Mouse (Mus musculus) ES-E14 (cell line): ENCODE results near the gene Rflna. TPM values are rescaled to one million over a fixed set of nuclear protein-coding genes. Genes with fewer than 3 reads are reported as not detected.

Experiments used
- DNase-seq: peaks from one replicate; pipeline ENCODE4 v3.0.0-alpha.2; 2013; ENCODE audit warnings: low read depth, low spot score
- H3K27ac ChIP-seq: 2 replicates; pipeline ENCODE4 v1.5.1; 2012; ENCODE audit warnings: low read depth, mild to moderate bottlenecking, low read length, moderate library complexity, mixed read lengths; ENCODE audit not compliant: poor library complexity, insufficient read depth, severe bottlenecking
- H3K36me3 ChIP-seq: 2 replicates; pipeline ENCODE4 v1.6.1; 2012; ENCODE audit warnings: mild to moderate bottlenecking, low read length, moderate library complexity, mixed read lengths; ENCODE audit not compliant: control insufficient read depth, poor library complexity, insufficient read depth, severe bottlenecking
- H3K4me1 ChIP-seq, 2 experiments: fragments of 150-350 bp in 1 of 2; sonication (generic) in 1 of 2; 2 replicates each; pipeline ENCODE4 v1.6.1; 2012; ENCODE audit warnings: low read length in 2 of 2, mild to moderate bottlenecking in 1 of 2, mixed read lengths in 1 of 2; ENCODE audit not compliant: control insufficient read depth in 2 of 2, insufficient read depth in 2 of 2, poor library complexity in 1 of 2
- H3K4me3 ChIP-seq, 2 experiments: fragments of 150-350 bp in 1 of 2; sonication (generic) in 1 of 2; 2 replicates each; pipeline ENCODE4 v1.5.1; 2012; ENCODE audit warnings: low read length in 2 of 2, low read depth in 1 of 2, mild to moderate bottlenecking in 1 of 2, mixed read lengths in 1 of 2; ENCODE audit not compliant: insufficient read depth in 1 of 2, poor library complexity in 1 of 2, severe bottlenecking in 1 of 2
- H3K9ac ChIP-seq: 2 replicates; pipeline ENCODE4 v1.6.1; 2012; ENCODE audit warnings: low read depth, mild to moderate bottlenecking, low read length, mixed read lengths; ENCODE audit not compliant: poor library complexity, insufficient read depth, severe bottlenecking
- H3K9me3 ChIP-seq: fragments of 150-350 bp; sonication (generic); 2 replicates; pipeline ENCODE4 v1.6.1; 2012; ENCODE audit warnings: low read depth, mild to moderate bottlenecking, low read length; ENCODE audit not compliant: control insufficient read depth, insufficient read depth
- CHD2 ChIP-seq: IDR thresholded peaks from 2 replicates; pipeline ENCODE4 v1.6.1; 2014; ENCODE audit warnings: mild to moderate bottlenecking, low read depth, low read length, inconsistent platforms
- HCFC1 ChIP-seq: IDR thresholded peaks from 2 replicates; pipeline ENCODE4 v1.6.1; 2012; ENCODE audit warnings: low read length, inconsistent platforms, borderline replicate concordance; ENCODE audit not compliant: insufficient read depth
- MAFK ChIP-seq: IDR thresholded peaks from 2 replicates; pipeline ENCODE4 v1.6.1; 2014; ENCODE audit warnings: mild to moderate bottlenecking, low read depth, low read length, inconsistent platforms; ENCODE audit not compliant: insufficient read depth
- ZC3H11A ChIP-seq: IDR thresholded peaks from 2 replicates; pipeline ENCODE4 v1.6.1; 2012; ENCODE audit warnings: low read depth, mild to moderate bottlenecking, inconsistent platforms, low read length, borderline replicate concordance
- ZNF384 ChIP-seq: IDR thresholded peaks from 2 replicates; pipeline ENCODE4 v1.6.1; 2012; ENCODE audit warnings: low read depth, low read length, inconsistent platforms
- in situ Hi-C, 2 experiments: fragments of 600-800 bp; cut with MboI; formaldehyde crosslinking; loops; one replicate each; pipeline ENCODE4 v1.15.1; 2025; ENCODE audit warnings: low sequenced_read_pairs in 2 of 2, inconsistent platforms in 1 of 2; ENCODE audit not compliant: unreplicated experiment in 2 of 2
- total RNA-seq: library from RNA; depleted of rRNA; stranded (reverse); fragments of 300-350 nt; gene quantifications from 2 replicates; pipeline ENCODE4 v1.2.3, GENCODE M21; 2012

Gene Rflna
- total RNA-seq, 1 experiment = 1.5 TPM

- peak overlapping the region; percentile 46 to 65; a peak in 3 of 4 replicates for H3K4me3 ChIP-seq
- no peak for DNase-seq
- no peaks in the 10 kb centered on the region for H3K9me3 ChIP-seq
- no peak for TF ChIP-seq ZC3H11A
- TF ChIP-seq MAFK = no peak
- no peak for TF ChIP-seq CHD2
- TF ChIP-seq HCFC1 = no peak
- no peak for TF ChIP-seq ZNF384
- in situ Hi-C loops = loop anchor here in 1 of 2 experiments (5.0 kb wide), 1 partner anchor 99 kb away; no protein-coding TSS in a partner anchor
- peak overlapping the region; percentile 30; the same call in 1 of the 2 replicates for H3K9ac ChIP-seq
- peaks cover 6% of the 10 kb centered on the region; the same call in 1 of the 2 replicates for H3K36me3 ChIP-seq
- peaks cover 0 to 5% of the 10 kb centered on the region in 2 experiments; a peak in 1 of 4 replicates for H3K4me1 ChIP-seq
- H3K27ac ChIP-seq = no peak overlapping the region
Observed at GRCm38 (mm10) chr5:125011628-125012027, 8.6 kb downstream of the Rflna start.

DNA sequence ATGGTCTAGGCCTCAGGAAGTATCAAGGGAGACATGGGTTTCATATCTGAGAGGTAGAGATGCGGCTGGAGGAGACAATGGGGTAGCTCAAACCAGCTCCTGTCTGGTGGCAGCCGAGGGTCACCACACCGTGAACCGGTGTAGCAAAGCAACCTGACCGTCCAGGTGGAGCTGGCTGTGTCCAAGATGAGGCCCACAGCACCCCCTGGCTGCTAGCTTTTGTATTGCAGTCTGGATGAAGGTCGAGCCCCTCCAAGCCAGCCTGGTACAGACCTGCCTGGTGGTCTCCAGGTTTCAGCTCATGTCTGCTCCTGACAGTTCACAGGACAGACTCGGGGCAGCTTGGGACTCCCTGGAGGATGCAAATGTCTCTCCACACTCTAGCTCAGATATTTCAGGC, 11.5 kb downstream of the Rflna start:
- peaks cover 27% of the 10 kb centered on the region; the same call in 1 of the 2 replicates for H3K36me3 ChIP-seq

GRCm38 (mm10) chr5:125015066-125015465, 12.0 kb downstream of the Rflna start:
- Histone ChIP-seq H3K9me3 (no peaks in the 10 kb centered on the region), H3K27ac (no peak overlapping the region), H3K4me1 (peaks cover 0 to 4% of the 10 kb centered on the region in 2 experiments; a peak in 1 of 4 replicates), H3K9ac (no peak overlapping the region), H3K4me3 (no peak overlapping the region), H3K36me3 (peaks cover 27% of the 10 kb centered on the region; the same call in 1 of the 2 replicates)
- no peak for DNase-seq
- TF ChIP-seq CHD2 (no peak), ZNF384 (no peak), MAFK (no peak), ZC3H11A (no peak), HCFC1 (no peak)
- in situ Hi-C loops = no loop called here

More for the DNA sequence above, 11.5 kb downstream of the Rflna start:
- Histone ChIP-seq H3K9ac (no peak overlapping the region), H3K9me3 (no peaks in the 10 kb centered on the region), H3K27ac (no peak overlapping the region), H3K4me3 (no peak overlapping the region), H3K4me1 (peaks cover 0 to 5% of the 10 kb centered on the region in 2 experiments; a peak in 1 of 4 replicates)
- TF ChIP-seq ZNF384 (no peak), CHD2 (no peak), ZC3H11A (peak; percentile 60; the same call in 1 of the 2 replicates), MAFK (no peak), HCFC1 (no peak)
- in situ Hi-C loops = loop anchor here in 1 of 2 experiments (5.0 kb wide), 1 partner anchor 102 kb away; no protein-coding TSS in a partner anchor
- peak; percentile 48 for DNase-seq

- H3K4me3 ChIP-seq = no peak overlapping the region
- TF ChIP-seq MAFK (no peak), ZC3H11A (no peak), ZNF384 (no peak), CHD2 (no peak), HCFC1 (no peak)
- H3K9ac ChIP-seq = no peak overlapping the region
- in situ Hi-C loops = no loop called here
- H3K36me3 ChIP-seq = peaks cover 27% of the 10 kb centered on the region; the same call in 1 of the 2 replicates
- H3K27ac ChIP-seq = no peak overlapping the region
- DNase-seq = no peak
- no peaks in the 10 kb centered on the region for H3K9me3 ChIP-seq
- peaks cover 0 to 3% of the 10 kb centered on the region in 2 experiments; a peak in 1 of 4 replicates for H3K4me1 ChIP-seq
Observed at GRCm38 (mm10) chr5:125015576-125015975, 12.6 kb downstream of the Rflna start.
